Mouse (Mus musculus) CD8-positive naive resting alpha-beta T cell, adult 57 days (primary cell): ENCODE results near the gene Clasrp. TPM values are rescaled to one million over a fixed set of nuclear protein-coding genes. Genes with fewer than 3 reads are reported as not detected.

Experiments used
- total RNA-seq: library from RNA; stranded (reverse); gene quantifications from one replicate; pipeline ENCODE4 v1.2.4, GENCODE M21; 2023

The Clasrp gene
- 87.8 TPM for total RNA-seq

DNA sequence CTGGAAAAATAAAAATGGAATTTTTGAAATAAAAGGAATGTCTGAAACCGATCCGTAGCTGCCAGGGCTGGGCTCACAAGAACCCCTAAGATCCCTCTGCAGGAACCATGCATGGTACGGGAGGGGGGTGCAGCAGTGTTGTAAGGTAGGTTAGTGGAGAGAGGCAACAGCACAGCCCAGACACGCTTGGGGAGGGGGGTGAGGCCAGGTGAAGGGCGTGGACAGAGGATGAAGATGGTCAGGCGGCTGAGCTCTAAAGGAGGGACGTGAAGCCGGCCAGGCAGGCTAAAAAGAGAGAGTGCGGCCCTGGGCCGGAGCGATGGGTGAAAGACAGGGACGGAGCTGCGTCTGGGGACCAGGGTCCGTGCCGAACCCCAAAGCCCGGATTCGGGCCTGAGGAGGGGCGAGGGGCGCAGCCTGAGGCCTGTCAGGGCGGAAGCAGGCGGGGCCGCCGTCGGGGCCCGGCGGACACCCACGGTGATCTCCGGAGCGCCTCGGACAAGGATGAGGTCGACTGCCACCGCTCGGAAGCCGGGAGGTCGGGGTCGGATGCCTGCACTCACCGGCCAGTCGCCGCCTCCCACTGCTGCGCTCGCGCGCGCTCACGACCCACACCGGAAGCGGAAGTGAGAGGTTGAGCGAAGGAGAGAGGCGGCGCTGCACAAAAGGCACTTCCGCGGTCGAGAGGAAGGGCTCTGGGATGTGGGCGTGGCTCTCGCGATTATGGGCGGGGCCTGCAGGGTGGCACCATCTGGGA lies at the start of gene Clasrp:
Gene Clasrp, minus strand, starts transcription at position 638 of the 757 bp plus-strand sequence.

DNA sequence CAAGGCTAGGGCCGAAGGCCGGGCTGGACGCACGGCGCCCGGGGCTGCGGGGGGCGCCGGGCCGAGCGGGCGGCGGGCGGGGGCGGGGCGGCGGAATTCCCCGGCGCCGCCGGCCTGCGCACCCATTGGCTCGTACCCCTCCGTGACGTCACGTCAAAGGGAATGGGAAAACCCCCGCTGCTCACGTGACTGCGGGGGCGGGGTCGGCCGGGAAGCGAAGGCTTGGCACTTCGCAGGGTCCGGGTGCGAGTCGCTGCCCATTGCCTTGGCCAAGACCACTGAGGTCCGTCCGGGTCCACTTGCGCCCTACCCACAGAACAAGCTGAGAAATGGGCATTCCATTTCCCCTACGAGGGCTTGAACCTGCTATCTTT lies 25.1 kb upstream of the Clasrp start, which contains the start of gene Relb:
Gene Relb, minus strand, starts transcription at position 78 of the 374 bp plus-strand sequence.

DNA sequence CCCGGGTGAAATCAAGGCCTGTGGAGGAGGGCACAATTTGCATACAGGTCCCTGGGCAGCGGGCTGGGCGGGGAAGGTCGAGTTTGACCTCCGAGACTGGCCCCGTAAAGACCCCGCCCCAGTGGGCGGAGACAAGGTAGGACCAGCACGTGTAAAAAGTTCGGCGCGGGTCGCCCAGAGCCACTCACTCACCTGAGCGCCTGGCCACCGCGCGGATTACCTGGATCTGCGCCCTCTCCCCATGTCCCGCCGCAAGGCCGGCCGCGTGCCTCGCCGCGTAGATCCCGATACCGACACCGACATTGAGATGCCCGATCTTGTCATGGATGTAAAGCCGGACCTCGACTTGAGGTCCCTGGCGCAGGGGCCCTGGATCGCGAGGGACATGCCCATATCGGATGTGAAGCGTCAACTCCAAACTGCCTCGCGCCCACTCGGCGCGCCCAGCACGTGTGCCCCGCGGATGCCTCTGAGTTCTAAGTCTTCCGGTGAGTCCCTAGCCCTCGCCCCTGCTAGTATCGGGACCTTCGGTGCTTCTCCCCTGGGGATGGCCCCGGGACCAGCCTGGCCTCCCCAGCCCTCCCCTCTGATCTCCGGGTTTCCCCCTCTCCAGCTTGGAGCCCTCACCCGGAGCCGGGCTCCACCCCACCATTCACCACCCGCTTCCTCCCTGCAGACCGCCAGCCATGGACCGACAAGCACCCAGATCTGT lies 27.0 kb downstream of the Clasrp start, which contains the start of the genes Zfp296 and Gemin7:
Gene Zfp296, plus strand, starts transcription at position 147 of the 712 bp plus-strand sequence.
Gene Gemin7, minus strand, starts transcription at position 455 of the 712 bp plus-strand sequence.

DNA sequence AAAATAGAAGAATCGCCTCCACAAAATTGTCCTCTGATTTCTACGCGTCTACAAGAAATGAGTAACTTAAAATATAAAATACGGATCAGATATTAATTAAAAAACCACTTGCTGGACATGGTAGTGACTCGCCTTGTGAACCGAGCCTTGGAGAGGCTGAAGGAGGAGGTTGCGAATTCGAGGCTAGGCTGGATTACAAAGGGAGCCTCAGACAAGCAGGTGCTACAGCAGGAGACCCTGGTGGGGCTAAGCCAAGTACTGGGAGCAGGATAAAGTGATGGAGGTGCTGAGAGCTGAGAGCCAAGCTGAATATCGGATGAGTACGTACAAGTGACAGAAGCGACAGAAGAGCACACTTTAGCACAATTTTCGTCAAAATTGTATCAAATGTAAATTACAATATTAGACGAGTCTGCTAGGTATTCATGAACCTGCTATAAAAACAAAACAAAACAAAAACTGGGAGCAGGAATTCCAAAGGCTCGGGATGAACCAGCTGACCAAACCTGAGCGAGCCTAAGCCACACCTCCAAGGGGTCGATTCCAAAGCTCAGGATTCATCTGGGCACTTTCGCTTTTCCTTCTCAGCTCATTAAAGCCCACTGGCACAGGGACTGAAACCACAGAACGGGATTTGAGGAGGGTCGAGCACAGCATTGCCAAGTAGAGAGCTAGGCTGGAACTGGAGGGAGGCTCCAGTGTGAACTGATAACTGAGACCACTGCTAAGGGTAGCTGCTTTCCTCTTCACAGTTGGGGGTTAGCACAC lies 41.5 kb downstream of the Clasrp start, which contains the start of gene Ppp1r37:
Gene Ppp1r37, minus strand, starts transcription at position 434 of the 768 bp plus-strand sequence.

Other genes starting within 250 kb of the Clasrp start
- gene Cd3eap, start 245.0 kb downstream of the Clasrp start, total RNA-seq, result 12.8 TPM
- 1.6 TPM for gene Ppp1r13l, start 244.7 kb downstream of the Clasrp start, total RNA-seq
- 83.7 TPM for gene Ercc2, start 222.5 kb downstream of the Clasrp start, total RNA-seq
- gene Klc3, start 200.4 kb downstream of the Clasrp start, total RNA-seq, result 3.6 TPM
- not detected for gene Ckm, start 199.7 kb downstream of the Clasrp start, total RNA-seq
- 26.6 TPM for gene Mark4, start 145.7 kb downstream of the Clasrp start, total RNA-seq
- gene Exoc3l2, start 141.2 kb downstream of the Clasrp start, total RNA-seq, result not detected
- gene Bloc1s3, start 96.1 kb downstream of the Clasrp start, total RNA-seq, result 3.8 TPM
- gene Trappc6a, start 96.1 kb downstream of the Clasrp start, total RNA-seq, result 24.3 TPM
- gene Nkpd1, start 86.6 kb downstream of the Clasrp start, total RNA-seq, result not detected
- 51.4 TPM for gene Ppp1r37, start 41.4 kb downstream of the Clasrp start, total RNA-seq
- 2.4 TPM for gene Zfp296, start 27.2 kb downstream of the Clasrp start, total RNA-seq
- 48.1 TPM for gene Gemin7, start 26.9 kb downstream of the Clasrp start, total RNA-seq
- gene Relb, start 25.0 kb upstream of the Clasrp start, total RNA-seq, result 44.9 TPM
- 70.1 TPM for gene Clptm1, start 60.5 kb upstream of the Clasrp start, total RNA-seq
- gene Apoc2, start 73.5 kb upstream of the Clasrp start, total RNA-seq, result 2.1 TPM
- gene Gm44805, start 76.9 kb upstream of the Clasrp start, total RNA-seq, result not detected
- gene Apoc4, start 77.0 kb upstream of the Clasrp start, total RNA-seq, result not detected
- 1.4 TPM for gene Apoc1, start 88.2 kb upstream of the Clasrp start, total RNA-seq
- 33.1 TPM for gene Apoe, start 94.7 kb upstream of the Clasrp start, total RNA-seq
- 59.7 TPM for gene Tomm40, start 111.0 kb upstream of the Clasrp start, total RNA-seq
- not detected for gene Nectin2, start 146.0 kb upstream of the Clasrp start, total RNA-seq
- not detected for gene Bcam, start 166.5 kb upstream of the Clasrp start, total RNA-seq
- 1.0 TPM for gene Cblc, start 192.3 kb upstream of the Clasrp start, total RNA-seq
- 14.5 TPM for gene Bcl3, start 218.3 kb upstream of the Clasrp start, total RNA-seq
- not detected for gene Gm19345, start 247.5 kb upstream of the Clasrp start, total RNA-seq